Mouse (Mus musculus) heart, adult 2 months (tissue): ENCODE results near the gene Btnl6.

Experiments used
- CTCF ChIP-seq: fragments of 200-600 bp; IDR thresholded peaks from 2 replicates; pipeline ENCODE4 v1.8.1; 2022; ENCODE audit warnings: antibody characterized with exemption, mild to moderate bottlenecking, moderate library complexity
- POLR2A ChIP-seq: fragments of 200-500 bp; IDR thresholded peaks from 2 replicates; pipeline ENCODE4 v1.6.1; 2011; ENCODE audit warnings: mild to moderate bottlenecking, low read depth, low read length, control low read depth; ENCODE audit not compliant: insufficient read depth

- no peak for TF ChIP-seq CTCF
- TF ChIP-seq POLR2A: no peak
These were observed 39.3 kb upstream of the Btnl6 start for GRCm38 (mm10) chr17:34556406-34556805.
